Mouse (Mus musculus) embryonic fibroblast, embryonic 13.5 days (primary cell): ENCODE data around the gene Abcb5. TPM values are rescaled to one million over a fixed set of nuclear protein-coding genes. Genes with fewer than 3 reads are reported as not detected.
A peak's percentile ranks its signal among the peaks of the same experiment; 100 is the strongest.

Experiments used
- H3K27ac ChIP-seq: 2 replicates; pipeline ENCODE4 v1.5.1; 2012; ENCODE audit warnings: low read length, control low read depth, inconsistent platforms; ENCODE audit not compliant: insufficient read depth
- H3K4me1 ChIP-seq: 2 replicates; pipeline ENCODE4 v1.6.1; 2011; ENCODE audit warnings: low read length; ENCODE audit not compliant: control insufficient read depth, insufficient read depth
- H3K4me3 ChIP-seq: 2 replicates; pipeline ENCODE4 v1.5.1; 2011; ENCODE audit warnings: mild to moderate bottlenecking, control low read depth, low read length; ENCODE audit not compliant: insufficient read depth
- CTCF ChIP-seq: IDR thresholded peaks from 2 replicates; pipeline ENCODE4 v1.5.1; 2011; ENCODE audit warnings: mild to moderate bottlenecking, control low read depth, low read length, moderate library complexity, borderline replicate concordance; ENCODE audit not compliant: insufficient read depth
- POLR2A ChIP-seq: IDR thresholded peaks from 2 replicates; pipeline ENCODE4 v1.6.1; 2011; ENCODE audit warnings: low read depth, mild to moderate bottlenecking, control low read depth, low read length, moderate library complexity
- polyA plus RNA-seq: library from polyadenylated mRNA; stranded (reverse); fragments of >200 nt; gene quantifications from 2 replicates; pipeline ENCODE4 v1.2.4, GENCODE M21; 2011; ENCODE audit warnings: low read depth; ENCODE audit not compliant: missing spikeins, insufficient read length

The Abcb5 gene
- polyA plus RNA-seq, 1 experiment = not detected

DNA sequence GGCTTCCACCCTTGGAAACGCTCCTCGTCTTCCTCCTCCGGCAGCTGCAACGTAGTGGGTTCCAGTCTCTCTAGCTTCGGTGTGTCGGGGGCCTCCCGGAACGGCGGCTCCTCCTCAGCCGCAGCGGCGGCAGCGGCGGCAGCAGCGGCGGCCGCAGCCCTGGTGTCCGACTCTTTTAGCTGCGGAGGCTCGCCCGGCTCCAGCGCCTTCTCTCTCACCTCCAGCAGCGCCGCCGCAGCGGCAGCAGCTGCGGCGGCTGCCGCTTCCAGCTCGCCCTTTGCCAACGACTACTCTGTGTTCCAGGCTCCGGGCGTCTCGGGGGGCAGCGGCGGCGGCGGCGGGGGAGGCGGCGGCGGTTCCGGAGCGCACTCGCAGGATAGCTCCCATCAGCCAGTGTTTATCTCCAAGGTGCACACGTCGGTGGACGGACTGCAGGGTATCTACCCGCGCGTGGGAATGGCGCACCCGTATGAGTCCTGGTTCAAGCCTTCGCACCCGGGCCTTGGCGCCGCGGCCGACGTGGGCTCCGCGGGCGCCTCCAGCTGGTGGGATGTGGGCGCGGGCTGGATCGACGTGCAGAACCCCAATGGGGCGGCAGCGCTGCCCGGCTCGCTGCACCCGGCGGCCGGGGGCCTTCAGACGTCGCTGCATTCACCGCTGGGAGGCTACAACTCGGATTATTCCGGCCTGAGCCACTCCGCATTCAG lies 117.6 kb downstream of the Abcb5 start:
- no peak overlapping the region for H3K27ac ChIP-seq
- no peak overlapping the region for H3K4me3 ChIP-seq
- H3K4me1 ChIP-seq = no peaks in the 10 kb centered on the region
- TF ChIP-seq POLR2A = no peak
- TF ChIP-seq CTCF = no peak

DNA sequence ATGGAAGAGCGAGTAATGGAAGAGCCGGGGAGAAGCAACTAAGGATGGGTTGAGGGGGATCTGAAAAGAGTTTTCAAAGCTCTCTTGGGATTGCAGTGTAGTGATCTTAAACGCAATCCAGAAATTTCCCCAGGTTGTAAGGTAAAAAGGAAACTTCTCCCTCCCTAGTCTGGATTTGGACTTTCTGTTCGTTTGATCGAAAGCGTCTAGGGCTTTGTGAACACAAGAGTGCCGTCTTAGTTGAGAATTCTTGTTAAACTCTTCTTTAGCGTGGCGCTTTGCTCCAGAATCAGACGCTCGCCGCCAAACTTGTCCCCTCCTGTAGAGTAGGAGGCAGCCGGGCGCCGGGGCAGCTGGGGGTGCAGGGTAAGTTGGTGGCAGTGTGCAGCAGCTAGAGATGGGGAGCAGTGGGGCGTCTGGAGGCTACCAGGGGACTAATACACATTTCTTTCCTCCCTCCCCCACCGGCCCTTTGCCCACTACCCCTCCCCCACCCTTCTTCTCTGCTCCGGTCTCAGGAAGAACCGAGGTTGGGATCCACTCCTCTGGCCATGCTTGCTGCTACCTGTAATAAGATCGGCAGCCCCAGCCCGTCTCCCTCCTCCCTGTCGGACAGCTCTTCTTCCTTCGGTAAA lies 118.2 kb downstream of the Abcb5 start:
- Histone ChIP-seq H3K4me1 (no peaks in the 10 kb centered on the region), H3K27ac (no peak overlapping the region), H3K4me3 (no peak overlapping the region)
- TF ChIP-seq CTCF (no peak), POLR2A (no peak)

DNA sequence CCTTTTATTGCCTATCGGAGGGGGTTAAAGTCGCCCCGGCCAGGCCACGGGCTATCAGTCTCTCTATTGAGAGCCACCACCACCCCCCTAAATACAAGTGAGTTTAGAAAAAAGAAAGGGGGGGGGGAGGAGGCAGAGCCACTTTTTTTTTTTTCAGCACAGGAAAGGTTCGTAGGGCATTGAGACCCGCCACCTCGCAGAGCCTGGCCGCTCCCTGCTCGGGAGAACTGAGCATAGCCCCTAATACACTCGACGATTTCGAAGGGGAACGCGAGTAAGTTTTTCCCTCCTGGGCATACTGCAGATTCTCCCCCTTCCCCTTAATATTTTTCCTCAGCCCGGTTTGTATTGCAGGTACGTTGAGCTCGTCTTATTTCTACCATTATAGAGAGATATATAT lies 118.8 kb downstream of the Abcb5 start:
- Histone ChIP-seq H3K4me3 (peak overlapping the region; percentile 41), H3K27ac (no peak overlapping the region), H3K4me1 (no peaks in the 10 kb centered on the region)
- TF ChIP-seq CTCF = no peak
- no peak for TF ChIP-seq POLR2A

DNA sequence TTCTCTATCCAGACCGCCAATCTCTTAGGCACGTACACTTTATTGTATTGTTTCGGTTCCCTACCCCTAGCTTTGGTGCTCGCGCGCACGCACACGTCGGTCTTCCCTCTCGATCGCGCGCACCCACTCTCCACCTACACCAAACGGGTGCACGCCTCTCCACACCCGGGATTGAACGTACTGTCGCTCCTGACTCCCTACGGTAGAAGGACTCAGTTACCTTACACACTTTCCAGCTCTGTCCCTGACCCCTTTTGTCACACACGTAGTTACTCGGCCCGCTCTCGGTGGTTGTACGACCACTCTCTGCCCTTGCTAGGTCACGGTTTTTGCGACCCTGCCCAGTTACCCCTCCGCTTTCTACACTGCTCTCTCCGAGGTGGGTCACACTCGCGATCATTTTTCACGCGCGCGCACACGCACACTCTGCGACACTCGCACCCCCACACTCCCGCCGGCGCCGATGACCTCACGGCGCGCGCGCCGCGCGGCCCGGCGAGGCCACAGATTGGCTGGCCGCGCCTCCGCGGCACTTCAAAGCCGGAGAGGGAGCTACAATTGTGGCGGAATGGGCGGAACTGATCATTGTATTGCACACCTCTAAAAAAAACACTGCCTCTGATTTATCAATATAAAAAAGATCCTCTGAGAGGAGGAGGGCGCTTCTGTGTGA lies 119.4 kb downstream of the Abcb5 start:
- TF ChIP-seq POLR2A = no peak
- TF ChIP-seq CTCF = no peak
- Histone ChIP-seq H3K4me3 (peak overlapping the region; percentile 41), H3K4me1 (no peaks in the 10 kb centered on the region), H3K27ac (no peak overlapping the region)

DNA sequence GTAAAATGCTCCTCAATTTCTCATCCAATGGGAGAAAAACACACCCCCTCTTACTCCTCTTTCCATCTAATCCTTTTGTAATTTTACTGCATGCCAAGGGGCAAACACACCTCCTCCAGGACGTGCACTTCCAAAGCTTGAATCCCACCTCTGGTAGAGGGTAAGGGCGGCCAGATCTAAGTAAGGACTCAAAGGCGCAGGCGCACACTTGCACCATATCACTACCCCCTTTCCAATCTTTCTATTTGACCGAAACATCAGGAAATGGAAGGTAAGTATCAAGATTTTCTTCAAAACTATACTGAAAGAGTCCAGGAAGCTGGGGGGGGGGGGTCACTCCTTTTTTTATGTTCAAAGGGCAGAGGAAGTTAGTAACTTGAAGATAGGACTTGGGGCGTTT lies 120.0 kb downstream of the Abcb5 start, which contains the start of gene Sp8:
Gene Sp8 (plus strand): TSS at position 109 of the 400 bp plus-strand sequence.
- Histone ChIP-seq H3K27ac (no peak within 1 kb of the TSS), H3K4me3 (peak within 1 kb of the TSS; percentile 41), H3K4me1 (no peaks in the 10 kb centered on the region)
- no peak for TF ChIP-seq POLR2A
- no peak for TF ChIP-seq CTCF

DNA sequence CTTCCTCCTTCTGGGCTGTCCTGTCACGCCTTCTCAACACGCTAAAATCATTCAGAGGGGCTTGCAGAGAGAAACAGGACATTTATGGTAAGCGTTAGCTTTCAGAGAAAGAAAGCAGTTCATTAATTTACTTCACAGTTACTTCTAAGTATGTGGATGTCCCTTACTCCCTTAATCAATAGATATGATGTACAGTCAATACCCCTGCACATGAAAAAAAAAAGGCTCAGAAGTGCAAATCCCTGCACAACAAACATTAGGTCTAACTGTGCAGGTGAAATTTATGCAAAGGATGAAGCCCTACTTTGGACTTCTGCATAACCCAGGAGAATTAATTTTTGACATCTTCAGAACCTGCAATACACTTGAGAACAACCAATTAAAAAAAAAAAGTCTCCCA lies 120.9 kb downstream of the Abcb5 start:
- H3K4me1 ChIP-seq = no peaks in the 10 kb centered on the region
- H3K27ac ChIP-seq = no peak overlapping the region
- no peak for TF ChIP-seq POLR2A
- no peak for TF ChIP-seq CTCF
- no peak overlapping the region for H3K4me3 ChIP-seq

DNA sequence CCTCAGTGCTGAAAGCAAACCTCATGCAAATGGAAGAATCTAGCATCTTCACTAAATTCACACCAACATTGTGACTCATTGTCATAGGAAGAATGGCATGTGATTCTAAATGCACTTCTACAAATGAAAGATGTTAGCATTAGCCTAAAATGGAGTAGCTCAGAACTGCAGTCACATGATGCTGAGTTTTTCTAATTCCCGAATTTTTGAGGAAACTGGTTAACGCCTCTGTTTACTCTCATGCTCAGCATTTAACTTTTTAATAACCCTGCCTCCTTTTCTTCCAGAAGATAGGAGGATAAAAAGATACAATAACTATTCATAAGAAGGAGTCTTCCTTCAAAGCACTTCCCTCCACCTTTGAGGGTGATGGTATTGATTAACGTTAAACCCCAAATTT lies 121.4 kb downstream of the Abcb5 start:
- Histone ChIP-seq H3K27ac (no peak overlapping the region), H3K4me1 (no peaks in the 10 kb centered on the region), H3K4me3 (no peak overlapping the region)
- TF ChIP-seq CTCF (no peak), POLR2A (no peak)

DNA sequence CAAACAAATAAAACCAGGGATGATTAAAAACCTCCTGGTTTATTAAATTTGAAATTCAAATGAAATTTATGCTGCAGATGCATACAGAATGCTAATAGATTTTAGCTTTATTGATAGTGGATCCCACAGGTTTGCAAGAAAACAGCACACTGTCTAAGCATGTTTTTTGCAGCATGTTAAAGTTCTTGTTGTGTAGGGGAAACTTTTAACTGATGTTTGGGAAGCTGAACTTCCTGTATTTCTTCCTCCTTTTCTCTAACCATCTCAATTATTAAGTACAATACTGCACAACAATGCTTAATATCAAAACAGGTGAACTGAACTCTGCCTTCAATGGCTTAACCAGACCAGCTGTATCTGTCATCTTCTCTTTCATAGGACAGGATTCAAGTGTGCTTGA lies 122.1 kb downstream of the Abcb5 start:
- no peaks in the 10 kb centered on the region for H3K4me1 ChIP-seq
- H3K27ac ChIP-seq = no peak overlapping the region
- TF ChIP-seq CTCF = no peak
- no peak for TF ChIP-seq POLR2A
- no peak overlapping the region for H3K4me3 ChIP-seq

DNA sequence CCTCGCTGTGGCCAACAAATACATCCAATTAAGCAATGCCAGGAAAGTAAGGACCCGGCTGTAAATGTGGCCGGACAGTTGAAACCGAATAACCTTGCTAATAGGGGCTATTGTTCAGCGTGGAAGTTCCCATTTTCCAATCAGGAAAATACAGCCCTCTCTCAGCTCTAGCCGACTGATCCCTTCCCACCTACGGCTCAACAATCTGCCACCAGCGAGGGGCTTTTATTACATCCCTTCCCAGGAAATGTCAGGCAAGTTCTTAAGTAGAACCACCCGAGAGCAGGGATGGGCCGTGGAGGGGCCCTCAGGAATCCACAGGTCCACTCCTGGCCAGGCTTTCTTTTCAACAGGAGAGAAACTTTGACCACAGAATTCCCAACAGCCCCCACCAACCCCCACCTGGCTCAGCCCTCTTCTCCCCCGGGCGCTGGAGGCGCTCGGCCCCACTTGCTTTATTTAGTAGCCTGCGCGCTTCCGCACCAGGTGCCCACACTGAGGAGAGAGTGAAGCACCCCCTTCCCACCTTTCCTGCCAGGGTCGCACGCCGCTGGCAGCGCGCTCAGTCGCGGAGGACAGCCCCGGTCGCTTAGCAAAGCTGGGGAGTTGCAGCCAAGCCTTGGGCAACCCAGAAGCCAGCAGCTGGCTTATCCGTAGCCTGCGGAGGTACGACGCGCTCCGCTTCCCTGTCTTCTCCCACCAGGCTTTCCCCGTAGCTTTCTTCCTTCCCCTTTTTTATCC lies 123.4 kb downstream of the Abcb5 start:
- Histone ChIP-seq H3K4me3 (no peak overlapping the region), H3K4me1 (no peaks in the 10 kb centered on the region), H3K27ac (no peak overlapping the region)
- TF ChIP-seq POLR2A (no peak), CTCF (no peak)

DNA sequence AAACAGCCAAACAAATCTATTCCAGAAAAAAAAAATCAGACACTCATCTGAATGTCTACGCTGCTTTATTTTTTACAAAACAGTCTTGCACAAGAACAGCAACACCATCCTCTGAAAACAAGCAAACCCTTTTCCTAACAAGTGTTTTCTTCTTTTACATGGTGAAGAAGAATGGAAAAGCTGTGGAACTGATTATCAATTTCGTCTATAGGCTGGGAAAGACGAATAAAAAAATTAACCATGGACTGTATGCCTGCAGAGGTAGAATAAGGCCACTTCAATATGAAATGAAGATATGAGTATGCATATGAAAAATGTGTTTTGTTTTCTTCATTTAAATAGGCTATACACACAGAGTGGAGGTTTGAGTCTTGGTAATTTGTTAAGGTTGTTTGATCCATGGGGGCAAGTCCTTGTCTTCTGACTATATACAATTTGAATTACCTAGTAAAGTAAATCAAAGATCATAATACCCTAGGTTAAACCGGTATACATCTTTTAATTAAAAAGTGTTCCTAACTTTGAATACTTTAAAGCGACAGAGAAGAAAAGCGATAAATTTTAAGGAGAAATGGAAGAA lies 124.2 kb downstream of the Abcb5 start:
- TF ChIP-seq POLR2A = no peak
- TF ChIP-seq CTCF = no peak
- Histone ChIP-seq H3K4me1 (peaks cover 2% of the 10 kb centered on the region; the same call in 1 of the 2 replicates), H3K4me3 (no peak overlapping the region), H3K27ac (no peak overlapping the region)
